Mouse (Mus musculus): ENCODE data around the gene Alox8. TPM values are rescaled to one million over a fixed set of nuclear protein-coding genes. Genes with fewer than 3 reads are reported as not detected.

The Alox8 gene
- under 1 TPM; 0.11 to 0.28 TPM for total RNA-seq (2023)

GRCm38 (mm10) chr11:69197743-69198142, at the start of gene Alox8:
Gene Alox8, minus strand, starts transcription at chr11:69197843.

DNA sequence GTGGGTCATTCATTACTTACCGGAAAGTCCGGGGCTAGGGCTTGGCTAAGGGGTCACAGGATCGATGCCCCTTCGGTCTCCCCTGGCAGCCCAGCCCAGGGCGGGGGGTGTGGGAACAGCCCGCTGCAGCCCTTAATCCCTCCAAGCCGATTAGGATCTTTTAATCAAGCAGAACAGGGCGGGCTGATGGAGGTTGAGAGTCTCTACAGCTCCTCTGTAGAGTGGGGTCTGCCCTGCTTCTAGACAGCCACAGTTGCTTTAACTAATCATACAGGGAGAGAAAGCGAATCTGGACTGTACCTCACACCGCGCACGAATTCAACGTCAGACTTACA, 39.2 kb upstream of the Alox8 start, which contains the start of gene Gucy2e:
Gene Gucy2e (minus strand): TSS at position 111 of the 335 bp plus-strand sequence.

GRCm38 (mm10) chr11:69156800-69157199, 40.8 kb downstream of the Alox8 start, which contains the start of gene Alox12b:
Gene Alox12b, plus strand, starts transcription at chr11:69156989.

Other genes with a start within 250 kb of the Alox8 start
- not detected for gene Arhgef15, start 240.4 kb downstream of the Alox8 start, total RNA-seq (2023)
- 1 to 10 TPM; 1.2 to 1.6 TPM for gene Slc25a35, start 229.7 kb downstream of the Alox8 start, total RNA-seq (2023)
- gene Rangrf, start 222.7 kb downstream of the Alox8 start, total RNA-seq (2023), result 1 to 10 TPM; 5.2 to 5.6 TPM
- gene Pfas, start 189.4 kb downstream of the Alox8 start, total RNA-seq (2023), result 10 to 100 TPM; 19.7 to 27.2 TPM
- 10 to 100 TPM; 31.5 to 38.6 TPM for gene Ctc1, start 181.9 kb downstream of the Alox8 start, total RNA-seq (2023)
- 10 to 100 TPM; 92.7 to 94.2 TPM for gene Aurkb, start 152.2 kb downstream of the Alox8 start, total RNA-seq (2023)
- 10 to 100 TPM; 34.0 to 34.5 TPM for gene Borcs6, start 138.1 kb downstream of the Alox8 start, total RNA-seq (2023)
- gene Tmem107, start 127.0 kb downstream of the Alox8 start, total RNA-seq (2023), result 1 to 10 TPM; 4.3 to 5.9 TPM
- gene Vamp2, start 109.4 kb downstream of the Alox8 start, total RNA-seq (2023), result 100 to 1,000 TPM; 228 to 249 TPM
- 100 to 1,000 TPM; 205 to 241 TPM for gene Per1, start 102.6 kb downstream of the Alox8 start, total RNA-seq (2023)
- not detected for gene Hes7, start 77.4 kb downstream of the Alox8 start, total RNA-seq (2023)
- not detected for gene 9130213A22Rik, start 75.3 kb downstream of the Alox8 start, total RNA-seq (2023)
- gene Aloxe3, start 71.9 kb downstream of the Alox8 start, total RNA-seq (2023), result under 1 TPM in 1 of 2 experiments, not detected in 1; 0.09 TPM
- gene Alox12b, start 40.9 kb downstream of the Alox8 start, total RNA-seq (2023), result not detected
- not detected for gene Gucy2e, start 39.2 kb upstream of the Alox8 start, total RNA-seq (2023)
- 10 to 100 TPM; 12.5 to 15.6 TPM for gene Cntrob, start 125.9 kb upstream of the Alox8 start, total RNA-seq (2023)
- gene Trappc1, start 126.1 kb upstream of the Alox8 start, total RNA-seq (2023), result 10 to 100 TPM; 44.7 to 46.6 TPM
- under 1 TPM; 0.31 to 0.42 TPM for gene Kcnab3, start 128.4 kb upstream of the Alox8 start, total RNA-seq (2023)
- 1 to 10 TPM in 1 of 2 experiments, under 1 TPM in 1; 0.75 to 1.1 TPM for gene Rnf227, start 142.6 kb upstream of the Alox8 start, total RNA-seq (2023)
- 10 to 100 TPM; 12.7 to 16.7 TPM for gene Chd3, start 171.6 kb upstream of the Alox8 start, total RNA-seq (2023)
- 10 to 100 TPM; 47.3 to 48.0 TPM for gene Naa38, start 197.6 kb upstream of the Alox8 start, total RNA-seq (2023)
- 10 to 100 TPM; 23.5 to 27.2 TPM for gene Cyb5d1, start 197.8 kb upstream of the Alox8 start, total RNA-seq (2023)
- 10 to 100 TPM in 1 of 2 experiments, 1 to 10 TPM in 1; 9.2 to 11.9 TPM for gene Tmem88, start 200.4 kb upstream of the Alox8 start, total RNA-seq (2023)
- gene Kdm6b, start 215.8 kb upstream of the Alox8 start, total RNA-seq (2023), result 100 to 1,000 TPM; 148 to 175 TPM